Mouse (Mus musculus) CH12.LX (cell line): ENCODE results near the gene Acvrl1. TPM values are rescaled to one million over a fixed set of nuclear protein-coding genes. Genes with fewer than 3 reads are reported as not detected.

Experiments used
- DNase-seq: peaks from one replicate; pipeline ENCODE4 v3.0.0-alpha.2; 2013; ENCODE audit errors: extremely low read depth
- H3K27ac ChIP-seq: 2 replicates; pipeline ENCODE4 v1.5.1; 2012; ENCODE audit warnings: low read depth, mild to moderate bottlenecking, control low read depth, moderate library complexity; ENCODE audit not compliant: insufficient read depth
- H3K27me3 ChIP-seq: replicated peaks from 2 replicates; pipeline ENCODE3; 2012; ENCODE audit warnings: inconsistent platforms
- H3K36me3 ChIP-seq, 2 experiments: replicated peaks in 1 of 2; 2 replicates each; pipeline versions ENCODE3 to v1.6.1; 2012; ENCODE audit warnings: inconsistent platforms in 1 of 2, low read length in 1 of 2, mild to moderate bottlenecking in 1 of 2, mixed read lengths in 1 of 2, moderate library complexity in 1 of 2; ENCODE audit not compliant: control insufficient read depth in 1 of 2, insufficient read depth in 1 of 2
- H3K4me1 ChIP-seq, 2 experiments: 2 replicates each; pipeline ENCODE4 v1.6.1; 2012; ENCODE audit warnings: inconsistent platforms in 1 of 2, moderate library complexity in 1 of 2; ENCODE audit not compliant: insufficient read depth in 2 of 2, control insufficient read depth in 1 of 2
- H3K4me2 ChIP-seq: 2 replicates; pipeline ENCODE4 v1.6.1; 2012; ENCODE audit warnings: low read depth, mild to moderate bottlenecking, control low read depth; ENCODE audit not compliant: poor library complexity, insufficient read depth, severe bottlenecking
- H3K4me3 ChIP-seq, 3 experiments: fragments of 150-350 bp in 1 of 3; sonication (generic) in 1 of 3; replicated peaks in 1 of 3; 2 replicates each; pipeline versions ENCODE3 to v1.5.1; 2011 to 2012; ENCODE audit warnings: low read depth in 2 of 3, low read length in 2 of 3, mild to moderate bottlenecking in 2 of 3, moderate library complexity in 2 of 3, control low read depth in 1 of 3, improper control_type of control experiment in 1 of 3, inconsistent platforms in 1 of 3, mixed read lengths in 1 of 3; ENCODE audit not compliant: poor library complexity in 1 of 3
- H3K79me2 ChIP-seq: replicated peaks from 2 replicates; pipeline ENCODE4 v1.6.1; 2012; ENCODE audit warnings: mild to moderate bottlenecking, moderate library complexity; ENCODE audit not compliant: control insufficient read depth, poor library complexity, insufficient read depth, severe bottlenecking; ENCODE audit errors: extremely low read depth
- H3K9ac ChIP-seq: 2 replicates; pipeline ENCODE4 v1.6.1; 2012; ENCODE audit warnings: low read depth, mild to moderate bottlenecking, control low read depth, moderate library complexity; ENCODE audit not compliant: insufficient read depth
- H3K9me3 ChIP-seq: replicated peaks from 2 replicates; pipeline ENCODE3; 2012; ENCODE audit warnings: low read length, inconsistent platforms, mixed read lengths
- MAFK ChIP-seq: IDR thresholded peaks from 2 replicates; pipeline ENCODE4 v1.6.1; 2011; ENCODE audit warnings: low read length, improper control_type of control experiment; ENCODE audit not compliant: insufficient replicate concordance
- RAD21 ChIP-seq: IDR thresholded peaks from 2 replicates; pipeline ENCODE4 v1.6.1; 2011; ENCODE audit warnings: low read depth, mild to moderate bottlenecking, low read length, improper control_type of control experiment, moderate library complexity
- RCOR1 ChIP-seq: conservative IDR thresholded peaks from 2 replicates; pipeline ENCODE4 v1.6.1; 2012; ENCODE audit warnings: low read depth, mild to moderate bottlenecking, inconsistent platforms, low read length, improper control_type of control experiment
- dilution Hi-C: fragments of 300-500 bp; cut with MboI; formaldehyde crosslinking; loops from 2 replicates; pipeline ENCODE4 v1.14.3; 2020; ENCODE audit warnings: low sequenced_read_pairs; ENCODE audit not compliant: extremely low pct_unique_long_range_greater_than_20kb, extremely low pct_ligation_motif_present
- in situ Hi-C: fragments of 300-500 bp; cut with MboI; formaldehyde crosslinking; loops from 3 replicates; pipeline ENCODE4 v1.14.3; 2019; ENCODE audit warnings: low sequenced_read_pairs, low pct_ligation_motif_present, low pct_unique_long_range_greater_than_20kb, mixed read lengths
- polyA plus RNA-seq: library from polyadenylated mRNA; unstranded; fragments of >175 nt; gene quantifications from 2 replicates; pipeline ENCODE4 v1.2.1, GENCODE M21; 2012; ENCODE audit warnings: low read depth; ENCODE audit not compliant: insufficient read length
- total RNA-seq, 2 experiments: library from RNA; depleted of rRNA; stranded (reverse); fragments of 300-350 nt in 1 of 2; fragments of >200 nt in 1 of 2; gene quantifications; 2 replicates each; pipeline ENCODE4 v1.2.3; 2012 to 2014

Gene Acvrl1
- total and polyA plus RNA-seq, 3 experiments = 4.0 to 9.5 (median 5.2) TPM

GRCm38 (mm10) chr15:101193971-101194370 is 65.6 kb downstream of the Acvrl1 start:
- Histone ChIP-seq H3K9me3 (peaks cover 3% of the 10 kb centered on the region), H3K79me2 (no peaks in the 10 kb centered on the region), H3K9ac (no peak overlapping the region), H3K4me3 (no peak overlapping the region), H3K4me2 (no peak overlapping the region), H3K27me3 (no peaks in the 10 kb centered on the region), H3K27ac (no peak overlapping the region), H3K36me3 (peaks cover 18 to 27% of the 10 kb centered on the region in 2 experiments), H3K4me1 (peaks cover 39 to 60% of the 10 kb centered on the region in 2 experiments)
- in situ Hi-C loops = no loop called here
- TF ChIP-seq RAD21 (no peak), RCOR1 (no peak), MAFK (no peak)
- DNase-seq = no peak
- dilution Hi-C loops = no loop called here

Other genes starting within 250 kb of the Acvrl1 start
- gene Gm47841, start 81.1 kb upstream of the Acvrl1 start, total RNA-seq (2012; rRNA removed) = not detected in 2 replicates
- not detected in 2 replicates for gene Gm47841, start 81.1 kb upstream of the Acvrl1 start, total RNA-seq (2014; rRNA removed)
- gene Gm47841, start 81.1 kb upstream of the Acvrl1 start, polyA plus RNA-seq = not detected in 2 replicates
- not detected in 2 replicates for gene Fignl2, start 50.0 kb upstream of the Acvrl1 start, total RNA-seq (2012; rRNA removed)
- gene Fignl2, start 50.0 kb upstream of the Acvrl1 start, total RNA-seq (2014; rRNA removed) = not detected in 2 replicates
- gene Fignl2, start 50.0 kb upstream of the Acvrl1 start, polyA plus RNA-seq = not detected in 2 replicates
- not detected in 2 replicates for gene Ankrd33, start 12.8 kb upstream of the Acvrl1 start, total RNA-seq (2012; rRNA removed)
- not detected in 2 replicates for gene Ankrd33, start 12.8 kb upstream of the Acvrl1 start, total RNA-seq (2014; rRNA removed)
- gene Ankrd33, start 12.8 kb upstream of the Acvrl1 start, polyA plus RNA-seq = not detected in 2 replicates
- gene Acvr1b, start 45.5 kb downstream of the Acvrl1 start, total RNA-seq (2012; rRNA removed) = 3.3 and 4.8 TPM in 2 replicates
- gene Acvr1b, start 45.5 kb downstream of the Acvrl1 start, total RNA-seq (2014; rRNA removed) = 2.6 and 2.9 TPM in 2 replicates
- 2.7 TPM in 2 replicates for gene Acvr1b, start 45.5 kb downstream of the Acvrl1 start, polyA plus RNA-seq
- gene Grasp, start 95.7 kb downstream of the Acvrl1 start, total RNA-seq (2012; rRNA removed) = 2.9 and 6.7 TPM in 2 replicates
- 1.4 and 2.3 TPM in 2 replicates for gene Grasp, start 95.7 kb downstream of the Acvrl1 start, total RNA-seq (2014; rRNA removed)
- 2.4 TPM in 2 replicates for gene Grasp, start 95.7 kb downstream of the Acvrl1 start, polyA plus RNA-seq
- gene Nr4a1, start 125.7 kb downstream of the Acvrl1 start, total RNA-seq (2012; rRNA removed) = 0.42 and 0.89 TPM in 2 replicates
- gene Nr4a1, start 125.7 kb downstream of the Acvrl1 start, total RNA-seq (2014; rRNA removed) = 0.57 and 0.60 TPM in 2 replicates
- gene Nr4a1, start 125.7 kb downstream of the Acvrl1 start, polyA plus RNA-seq = 1.1 and 1.6 TPM in 2 replicates
- gene Atg101, start 155.8 kb downstream of the Acvrl1 start, total RNA-seq (2012; rRNA removed) = 56.9 and 58.8 TPM in 2 replicates
- gene Atg101, start 155.8 kb downstream of the Acvrl1 start, total RNA-seq (2014; rRNA removed) = 61.2 and 61.3 TPM in 2 replicates
- 49.1 and 55.9 TPM in 2 replicates for gene Atg101, start 155.8 kb downstream of the Acvrl1 start, polyA plus RNA-seq
- 0.13 TPM in 1 of 2 replicates, not detected in the other for gene 6030408B16Rik, start 164.7 kb downstream of the Acvrl1 start, total RNA-seq (2012; rRNA removed)
- gene 6030408B16Rik, start 164.7 kb downstream of the Acvrl1 start, total RNA-seq (2014; rRNA removed) = 0.17 and 0.20 TPM in 2 replicates
- gene 6030408B16Rik, start 164.7 kb downstream of the Acvrl1 start, polyA plus RNA-seq = not detected in 2 replicates
- not detected in 2 replicates for gene Krt80, start 241.6 kb downstream of the Acvrl1 start, total RNA-seq (2012; rRNA removed)
- not detected in 2 replicates for gene Krt80, start 241.6 kb downstream of the Acvrl1 start, total RNA-seq (2014; rRNA removed)
- 0.20 TPM in 1 of 2 replicates, not detected in the other for gene Krt80, start 241.6 kb downstream of the Acvrl1 start, polyA plus RNA-seq